Mouse (Mus musculus) cerebellum, adult 2 months (tissue): ENCODE measurements around the gene Gm5751.

Experiments
- CTCF ChIP-seq: fragments of 200-500 bp; IDR thresholded peaks from 2 replicates; pipeline ENCODE4 v1.5.1; 2011; ENCODE audit warnings: low read depth, mild to moderate bottlenecking, control low read depth, low read length, moderate library complexity, borderline replicate concordance; ENCODE audit not compliant: insufficient read depth
- POLR2A ChIP-seq: fragments of 200-500 bp; IDR thresholded peaks from 2 replicates; pipeline ENCODE4 v1.6.1; 2011; ENCODE audit warnings: low read length, control low read depth, borderline replicate concordance; ENCODE audit not compliant: insufficient read depth

GRCm38 (mm10) chrX:8927308-8927707, 53.3 kb downstream of the Gm5751 start:
- no peak for TF ChIP-seq CTCF
- TF ChIP-seq POLR2A, result no peak
